Mouse (Mus musculus) small intestine, adult 2 months (tissue): ENCODE data around the gene Ahnak2.

ENCODE experiments used
- CTCF ChIP-seq: fragments of 200-500 bp; IDR thresholded peaks from 2 replicates; pipeline ENCODE4 v1.5.1; 2012; ENCODE audit warnings: low read depth, mild to moderate bottlenecking, control low read depth, inconsistent platforms, low read length, moderate library complexity, mixed read lengths; ENCODE audit not compliant: insufficient replicate concordance, insufficient read length; ENCODE audit errors: extremely low read depth
- POLR2A ChIP-seq: fragments of 200-500 bp; IDR thresholded peaks from 2 replicates; pipeline ENCODE4 v1.6.1; 2012; ENCODE audit warnings: low read depth, mild to moderate bottlenecking, control low read depth, inconsistent platforms, low read length, moderate library complexity

DNA sequence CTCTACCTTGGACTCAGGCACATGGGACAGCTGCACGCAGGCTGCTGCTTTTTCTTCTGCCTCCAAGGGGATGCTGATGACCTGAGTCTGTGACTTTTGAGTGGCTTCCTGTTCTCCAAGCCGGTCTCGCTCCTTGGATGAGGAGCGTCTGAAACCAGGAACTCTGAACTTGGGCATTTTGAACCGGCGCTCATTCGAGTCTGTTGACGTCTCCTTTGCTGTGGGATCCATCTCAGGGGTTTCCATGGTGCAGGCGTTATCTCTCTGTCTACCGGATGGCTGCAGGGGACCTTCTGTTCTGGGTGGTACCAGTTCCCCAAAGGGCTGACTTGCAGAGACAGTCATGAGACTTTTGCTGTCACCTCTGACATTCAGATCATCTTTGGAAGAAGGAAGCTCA, 28.0 kb downstream of the Ahnak2 start:
- TF ChIP-seq CTCF (no peak), POLR2A (no peak)
